Mouse (Mus musculus) lung, adult 2 months (tissue): ENCODE results near the gene Ppara.

Experiments used
- CTCF ChIP-seq: fragments of 200-500 bp; IDR thresholded peaks from 2 replicates; pipeline ENCODE4 v1.5.1; 2011; ENCODE audit warnings: mild to moderate bottlenecking, low read length, control low read depth; ENCODE audit not compliant: insufficient read depth
- POLR2A ChIP-seq: fragments of 200-500 bp; IDR thresholded peaks from 2 replicates; pipeline ENCODE4 v1.6.1; 2011; ENCODE audit warnings: low read depth, mild to moderate bottlenecking, control low read depth, low read length, borderline replicate concordance; ENCODE audit errors: extremely low read depth

DNA sequence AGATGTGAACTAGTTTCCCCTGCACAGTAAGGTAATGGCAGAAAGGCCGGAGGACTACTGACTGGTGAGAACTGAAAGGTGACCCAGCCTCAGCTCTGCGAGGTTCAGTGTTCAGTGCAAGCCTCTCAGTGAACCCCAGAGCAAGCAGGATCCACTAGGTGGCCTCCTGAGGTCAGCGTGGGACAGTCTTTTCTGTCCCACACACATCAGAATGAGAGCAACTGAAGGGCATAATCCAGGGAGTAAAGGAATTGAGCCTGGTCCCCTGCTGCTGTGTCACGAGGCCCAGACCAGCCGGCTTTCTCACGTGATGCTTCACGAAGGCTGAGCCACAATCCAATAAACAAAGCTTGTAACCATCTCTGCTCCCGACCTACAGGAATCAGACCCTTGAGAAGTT lies 73.7 kb downstream of the Ppara start:
- TF ChIP-seq CTCF (no peak; the same call in 1 of the 2 replicates), POLR2A (no peak)
